Mouse (Mus musculus) urinary bladder, postnatal 36 days (tissue): ENCODE results near the gene Suds3.
A peak's percentile ranks its signal among the peaks of the same experiment; 100 is the strongest.

ENCODE experiments used
- DNase-seq, 2 experiments: peaks; one replicate each; pipeline ENCODE4 v3.0.0; 2022; ENCODE audit warnings: low spot score in 2 of 2, mixed read lengths in 1 of 2

Suds3 gene

GRCm38 (mm10) chr5:117113330-117113729 lies 2.6 kb downstream of the Suds3 start:
- DNase-seq: no peak

GRCm38 (mm10) chr5:117111774-117112112 lies 4.2 kb downstream of the Suds3 start:
- no peak for DNase-seq

- no peak for DNase-seq
These were observed 4.7 kb downstream of the Suds3 start for GRCm38 (mm10) chr5:117111064-117111773.

GRCm38 (mm10) chr5:117109522-117109921 lies 6.4 kb downstream of the Suds3 start:
- no peak for DNase-seq

- DNase-seq: no peak
These were observed 7.2 kb downstream of the Suds3 start for GRCm38 (mm10) chr5:117108731-117109130.

- peak in 1 of 2 experiments; percentile 33 for DNase-seq
These were observed 7.6 kb downstream of the Suds3 start for GRCm38 (mm10) chr5:117108292-117108691.

GRCm38 (mm10) chr5:117105761-117106160 lies 10.2 kb downstream of the Suds3 start:
- no peak for DNase-seq

GRCm38 (mm10) chr5:117104329-117104728 lies 11.6 kb downstream of the Suds3 start:
- DNase-seq: no peak

- no peak for DNase-seq
These were observed 12.6 kb downstream of the Suds3 start for GRCm38 (mm10) chr5:117103194-117103929.

- DNase-seq: no peak
These were observed 16.2 kb downstream of the Suds3 start for GRCm38 (mm10) chr5:117099742-117100141.

GRCm38 (mm10) chr5:117099008-117099407 lies 16.9 kb downstream of the Suds3 start:
- no peak for DNase-seq

- peak in 1 of 2 experiments; percentile 18 for DNase-seq
These were observed 19.2 kb downstream of the Suds3 start for GRCm38 (mm10) chr5:117096716-117097115.

- DNase-seq: peak in 1 of 2 experiments; percentile 19
These were observed 21.5 kb downstream of the Suds3 start for GRCm38 (mm10) chr5:117094431-117094830.

GRCm38 (mm10) chr5:117089786-117090185 lies 26.1 kb downstream of the Suds3 start:
- no peak for DNase-seq

- no peak for DNase-seq
These were observed 26.8 kb downstream of the Suds3 start for GRCm38 (mm10) chr5:117089147-117089546.

GRCm38 (mm10) chr5:117087718-117088117 lies 28.2 kb downstream of the Suds3 start:
- no peak for DNase-seq

- no peak for DNase-seq
These were observed 46.4 kb downstream of the Suds3 start for GRCm38 (mm10) chr5:117069498-117069894.

GRCm38 (mm10) chr5:117068808-117069497 lies 47.0 kb downstream of the Suds3 start:
- DNase-seq: no peak

GRCm38 (mm10) chr5:117068181-117068580 lies 47.7 kb downstream of the Suds3 start:
- DNase-seq: no peak

GRCm38 (mm10) chr5:117061251-117061650 lies 54.7 kb downstream of the Suds3 start:
- no peak for DNase-seq

GRCm38 (mm10) chr5:117060484-117061130 lies 55.3 kb downstream of the Suds3 start:
- no peak for DNase-seq

- no peak for DNase-seq
These were observed 66.0 kb downstream of the Suds3 start for GRCm38 (mm10) chr5:117049940-117050339.
